Mouse (Mus musculus): ENCODE measurements at regions not wholly inside any gene's neighbourhood (a gene's known extent, or its start where the extent isn't known, plus 50 kb on each side); places are given as distances from the start of the nearest gene placed in this dataset.

GRCm38 (mm10) chr19:49019426-49019825 lies 813.6 kb downstream of the Sorcs3 start:
- DNase-seq: peak; percentile 18

All from kidney, postnatal 10 days (tissue).